Mouse (Mus musculus): ENCODE data around the gene Prpf8. TPM values are rescaled to one million over a fixed set of nuclear protein-coding genes. Genes with fewer than 3 reads are reported as not detected.

Prpf8 gene
- polyA plus RNA-seq, 1 experiment: 2.2 TPM

GRCm38 (mm10) chr11:75470675-75471074 is 15.9 kb upstream of the Prpf8 start:
- Histone ChIP-seq H3K4me3 (replicated peaks) (no peak overlapping the region), H3K9me3 (ENCODE audit: control insufficient read depth, low read length) (peaks cover 3% of the 10 kb centered on the region), H3K4me1 (ENCODE audit: control insufficient read depth) (peaks cover 53% of the 10 kb centered on the region), H3K36me3 (ENCODE audit: control insufficient read depth) (peaks cover 21% of the 10 kb centered on the region), H3K27me3 (ENCODE audit: control insufficient read depth) (no peaks in the 10 kb centered on the region)
- TF ChIP-seq TAL1 (IDR thresholded peaks at IDR 0.05; ENCODE audit: low read length): no peak
- TF ChIP-seq GATA1 (IDR thresholded peaks at IDR 0.05; ENCODE audit: low read length): no peak

DNA sequence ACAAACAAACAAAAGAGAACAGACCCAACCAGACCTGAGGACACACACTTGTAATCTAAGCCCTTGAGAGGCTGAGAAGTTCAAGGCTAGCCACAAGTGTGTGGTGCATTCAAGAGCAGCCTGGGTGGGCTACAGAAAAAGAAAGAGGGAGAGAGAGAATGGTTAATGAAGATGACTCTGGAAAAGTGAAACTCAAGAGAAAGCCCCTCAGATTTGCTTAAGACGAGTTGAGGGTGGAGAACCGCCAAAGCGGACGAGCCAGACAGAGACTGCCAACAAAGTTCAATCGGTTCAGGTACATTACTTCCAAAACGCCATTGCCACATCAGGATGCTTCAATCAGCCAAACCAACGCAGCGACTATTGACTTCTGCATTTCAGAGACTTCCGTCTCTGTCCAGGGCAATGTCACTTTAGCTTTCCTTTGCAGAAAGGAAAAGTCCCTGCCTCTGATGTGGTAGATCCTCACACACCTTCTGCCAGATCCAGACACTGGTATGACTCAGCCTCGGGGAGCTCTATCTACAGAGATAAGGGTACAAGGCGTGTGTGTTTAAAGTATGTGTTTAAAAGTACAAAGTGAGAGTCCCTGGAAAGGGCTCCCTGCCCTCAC is 14.0 kb upstream of the Prpf8 start:
- TF ChIP-seq GATA1 (IDR thresholded peaks at IDR 0.05; ENCODE audit: low read length) (peak; percentile 25; the same call in 1 of the 2 replicates), TAL1 (IDR thresholded peaks at IDR 0.05; ENCODE audit: low read length) (no peak)
- H3K36me3 ChIP-seq (ENCODE audit: control insufficient read depth): peaks cover 5% of the 10 kb centered on the region
- peak overlapping the region; percentile 15 for H3K4me3 ChIP-seq (replicated peaks)
- no peaks in the 10 kb centered on the region for H3K9me3 ChIP-seq (ENCODE audit: control insufficient read depth, low read length)
- H3K27me3 ChIP-seq (ENCODE audit: control insufficient read depth): peaks cover 6% of the 10 kb centered on the region
- peaks cover 42% of the 10 kb centered on the region for H3K4me1 ChIP-seq (ENCODE audit: control insufficient read depth)

DNA sequence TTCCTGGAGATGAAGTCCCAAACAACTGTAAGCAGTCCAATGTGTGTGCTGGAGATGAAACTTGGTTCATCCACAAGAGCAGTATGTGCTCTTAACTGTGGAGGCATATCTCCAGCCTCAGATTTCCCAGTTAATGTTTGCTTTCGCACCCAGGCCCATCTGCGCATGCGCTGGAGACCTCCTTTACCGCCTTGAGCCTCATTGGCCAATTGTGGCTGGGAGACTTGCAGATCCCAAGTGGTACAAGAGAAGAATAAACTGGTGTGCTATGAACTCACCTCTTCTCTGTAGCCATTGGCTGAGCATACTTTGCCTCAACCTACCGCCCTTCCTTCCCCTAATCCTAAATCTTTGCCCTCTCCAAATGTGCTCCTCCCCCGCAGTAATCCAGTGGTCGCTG is 13.2 kb upstream of the Prpf8 start:
- H3K36me3 ChIP-seq (ENCODE audit: control insufficient read depth): peaks cover 5% of the 10 kb centered on the region
- no peaks in the 10 kb centered on the region for H3K9me3 ChIP-seq (ENCODE audit: control insufficient read depth, low read length)
- no peak for TF ChIP-seq TAL1 (IDR thresholded peaks at IDR 0.05; ENCODE audit: low read length)
- no peak overlapping the region for H3K4me3 ChIP-seq (replicated peaks)
- peaks cover 6% of the 10 kb centered on the region for H3K27me3 ChIP-seq (ENCODE audit: control insufficient read depth)
- peaks cover 34% of the 10 kb centered on the region for H3K4me1 ChIP-seq (ENCODE audit: control insufficient read depth)

DNA sequence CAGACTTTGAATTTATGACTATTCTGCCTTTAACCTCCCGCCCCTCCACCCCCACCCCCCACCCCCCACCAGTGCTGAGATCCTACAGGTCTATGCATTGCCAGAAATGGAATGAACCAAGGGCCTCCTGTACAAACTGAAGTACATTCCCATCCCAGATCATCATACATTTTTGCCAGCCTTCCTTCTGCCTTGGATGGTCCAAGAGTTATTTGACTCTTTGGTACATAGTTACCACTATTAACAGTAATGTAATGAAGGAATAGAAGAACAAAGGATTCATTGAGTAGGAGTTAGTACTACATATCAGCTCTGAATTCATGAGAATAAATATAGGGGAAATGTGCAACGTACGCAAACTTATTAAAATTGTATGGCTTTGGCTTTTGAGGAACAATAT is 424 bp upstream of the Prpf8 start:
- TF ChIP-seq TAL1 (IDR thresholded peaks at IDR 0.05; ENCODE audit: low read length): no peak
- TF ChIP-seq GATA1 (IDR thresholded peaks at IDR 0.05; ENCODE audit: low read length): no peak
- Histone ChIP-seq H3K36me3 (ENCODE audit: control insufficient read depth) (peaks cover 36% of the 10 kb centered on the region), H3K4me1 (ENCODE audit: control insufficient read depth) (peaks cover 26% of the 10 kb centered on the region), H3K9me3 (ENCODE audit: control insufficient read depth, low read length) (no peaks in the 10 kb centered on the region), H3K27me3 (ENCODE audit: control insufficient read depth) (peaks cover 21% of the 10 kb centered on the region), H3K4me3 (replicated peaks) (peak overlapping the region; percentile 100)

GRCm38 (mm10) chr11:75487496-75487895 is 880 bp downstream of the Prpf8 start:
- Histone ChIP-seq H3K4me1 (ENCODE audit: control insufficient read depth) (peaks cover 26% of the 10 kb centered on the region), H3K36me3 (ENCODE audit: control insufficient read depth) (peaks cover 49% of the 10 kb centered on the region), H3K9me3 (ENCODE audit: control insufficient read depth, low read length) (no peaks in the 10 kb centered on the region), H3K4me3 (replicated peaks) (peak overlapping the region; percentile 100), H3K27me3 (ENCODE audit: control insufficient read depth) (peaks cover 21% of the 10 kb centered on the region)
- TF ChIP-seq TAL1 (IDR thresholded peaks at IDR 0.05; ENCODE audit: low read length) (no peak), GATA1 (IDR thresholded peaks at IDR 0.05; ENCODE audit: low read length) (no peak)

DNA sequence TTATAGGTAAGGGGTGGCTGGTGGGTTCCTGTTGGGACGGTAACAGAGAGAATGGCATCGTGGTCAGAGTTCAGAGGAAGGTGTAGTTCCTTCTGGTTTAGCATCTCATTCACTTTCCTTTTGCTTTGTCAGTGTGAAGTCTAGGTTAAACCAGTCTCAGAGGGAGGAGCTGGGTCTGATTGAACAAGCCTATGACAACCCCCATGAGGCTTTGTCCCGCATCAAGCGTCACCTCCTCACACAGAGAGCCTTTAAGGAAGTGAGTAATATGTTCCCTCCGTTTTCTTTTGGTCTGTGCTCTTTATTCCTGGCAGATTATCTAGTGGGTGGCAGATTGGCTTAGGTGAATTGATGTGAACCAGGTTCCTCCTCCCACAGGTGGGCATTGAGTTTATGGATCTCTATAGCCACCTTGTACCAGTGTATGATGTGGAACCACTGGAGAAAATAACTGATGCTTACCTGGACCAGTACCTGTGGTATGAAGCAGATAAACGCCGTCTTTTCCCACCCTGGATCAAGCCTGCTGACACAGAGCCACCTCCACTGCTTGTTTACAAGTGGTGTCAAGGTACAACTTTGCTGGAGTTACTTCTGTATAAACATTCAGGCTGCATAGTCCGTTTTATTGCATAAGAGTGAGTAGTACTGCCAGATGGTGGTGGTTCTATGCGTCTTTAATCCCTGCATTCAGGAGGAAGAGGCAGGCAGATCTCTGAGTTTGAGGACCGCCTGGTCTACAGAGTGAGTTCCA is 7.9 kb downstream of the Prpf8 start:
- H3K4me1 ChIP-seq (ENCODE audit: control insufficient read depth): peaks cover 2% of the 10 kb centered on the region
- no peak overlapping the region for H3K4me3 ChIP-seq (replicated peaks)
- H3K36me3 ChIP-seq (ENCODE audit: control insufficient read depth): peaks cover 99% of the 10 kb centered on the region
- no peaks in the 10 kb centered on the region for H3K27me3 ChIP-seq (ENCODE audit: control insufficient read depth)
- H3K9me3 ChIP-seq (ENCODE audit: control insufficient read depth, low read length): no peaks in the 10 kb centered on the region
- TF ChIP-seq GATA1 (IDR thresholded peaks at IDR 0.05; ENCODE audit: low read length) (no peak), TAL1 (IDR thresholded peaks at IDR 0.05; ENCODE audit: low read length) (no peak)

- TF ChIP-seq TAL1 (IDR thresholded peaks at IDR 0.05; ENCODE audit: low read length) (no peak), GATA1 (IDR thresholded peaks at IDR 0.05; ENCODE audit: low read length) (no peak)
- Histone ChIP-seq H3K36me3 (ENCODE audit: control insufficient read depth) (peaks cover 99% of the 10 kb centered on the region), H3K27me3 (ENCODE audit: control insufficient read depth) (no peaks in the 10 kb centered on the region), H3K4me1 (ENCODE audit: control insufficient read depth) (no peaks in the 10 kb centered on the region; the same call in none of the 2 replicates), H3K4me3 (replicated peaks) (no peak overlapping the region), H3K9me3 (ENCODE audit: control insufficient read depth, low read length) (no peaks in the 10 kb centered on the region)
Observed at GRCm38 (mm10) chr11:75498126-75498525, 11.5 kb downstream of the Prpf8 start.

DNA sequence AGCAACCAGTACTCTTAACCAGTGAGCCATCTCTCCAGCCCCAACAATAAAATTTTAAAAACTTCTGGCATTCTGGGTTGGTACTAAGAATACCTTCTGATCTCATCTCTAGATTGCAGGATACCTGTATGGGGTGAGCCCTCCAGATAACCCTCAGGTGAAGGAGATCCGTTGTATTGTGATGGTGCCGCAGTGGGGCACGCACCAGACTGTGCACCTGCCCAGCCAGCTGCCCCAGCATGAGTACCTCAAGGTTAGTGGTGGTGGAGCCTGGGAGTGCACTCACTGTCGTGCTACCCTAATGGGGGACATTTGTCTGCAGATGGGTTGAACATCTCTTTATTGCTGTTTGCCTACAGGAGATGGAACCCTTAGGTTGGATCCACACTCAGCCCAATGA is 21.5 kb downstream of the Prpf8 start:
- no peaks in the 10 kb centered on the region for H3K9me3 ChIP-seq (ENCODE audit: control insufficient read depth, low read length)
- H3K4me1 ChIP-seq (ENCODE audit: control insufficient read depth): peaks cover 24% of the 10 kb centered on the region
- TF ChIP-seq GATA1 (IDR thresholded peaks at IDR 0.05; ENCODE audit: low read length) (no peak), TAL1 (IDR thresholded peaks at IDR 0.05; ENCODE audit: low read length) (no peak)
- H3K4me3 ChIP-seq (replicated peaks): no peak overlapping the region
- H3K27me3 ChIP-seq (ENCODE audit: control insufficient read depth): no peaks in the 10 kb centered on the region
- H3K36me3 ChIP-seq (ENCODE audit: control insufficient read depth): peaks cover 80% of the 10 kb centered on the region

GRCm38 (mm10) chr11:75508904-75509303 is 22.3 kb downstream of the Prpf8 start:
- Histone ChIP-seq H3K4me3 (replicated peaks) (no peak overlapping the region), H3K9me3 (ENCODE audit: control insufficient read depth, low read length) (no peaks in the 10 kb centered on the region), H3K36me3 (ENCODE audit: control insufficient read depth) (peaks cover 72% of the 10 kb centered on the region), H3K27me3 (ENCODE audit: control insufficient read depth) (no peaks in the 10 kb centered on the region), H3K4me1 (ENCODE audit: control insufficient read depth) (peaks cover 24% of the 10 kb centered on the region)
- TF ChIP-seq TAL1 (IDR thresholded peaks at IDR 0.05; ENCODE audit: low read length) (no peak), GATA1 (IDR thresholded peaks at IDR 0.05; ENCODE audit: low read length) (no peak)
